Mouse (Mus musculus) 3134 (cell line): Measurements from ENCODE around the gene Recql5.
"Not testable (repeated sequence)": the region's sequence is repeated elsewhere in the genome, so short reads cannot be mapped to it uniquely, and the experiment has no call there.

ENCODE experiments used
- DNase-seq: peaks from one replicate; pipeline ENCODE4 v3.0.0-alpha.2; 2011; ENCODE audit warnings: low spot score; ENCODE audit not compliant: insufficient read length; ENCODE audit errors: extremely low read depth

Recql5 gene

GRCm38 (mm10) chr11:115872437-115872836 is 60.8 kb downstream of the Recql5 start:
- no peak for DNase-seq

- DNase-seq, result peak; percentile 69
These were observed 63.9 kb downstream of the Recql5 start for GRCm38 (mm10) chr11:115869393-115869792.

GRCm38 (mm10) chr11:115863895-115864294 is 69.4 kb downstream of the Recql5 start:
- no peak for DNase-seq

GRCm38 (mm10) chr11:115859143-115859945 is 73.9 kb downstream of the Recql5 start:
- no peak for DNase-seq

- DNase-seq, result no peak
These were observed 74.9 kb downstream of the Recql5 start, which contains the start of gene Myo15b for GRCm38 (mm10) chr11:115858354-115858753. Gene Myo15b, plus strand, starts transcription at chr11:115858406.

GRCm38 (mm10) chr11:115857936-115858335 is 75.3 kb downstream of the Recql5 start:
- no peak for DNase-seq

GRCm38 (mm10) chr11:115857146-115857545 is 76.1 kb downstream of the Recql5 start:
- not testable (repeated sequence) for DNase-seq

- no peak for DNase-seq
These were observed 78.6 kb downstream of the Recql5 start for GRCm38 (mm10) chr11:115854674-115855073.

GRCm38 (mm10) chr11:115845819-115846218 is 87.5 kb downstream of the Recql5 start:
- no peak for DNase-seq

- no peak for DNase-seq
These were observed 89.0 kb downstream of the Recql5 start for GRCm38 (mm10) chr11:115844240-115844639.

GRCm38 (mm10) chr11:115843891-115844239 is 89.4 kb downstream of the Recql5 start:
- DNase-seq, result no peak

- no peak for DNase-seq
These were observed 90.0 kb downstream of the Recql5 start for GRCm38 (mm10) chr11:115843141-115843890.
